Mouse (Mus musculus): ENCODE results near the gene Snw1. TPM values are rescaled to one million over a fixed set of nuclear protein-coding genes. Genes with fewer than 3 reads are reported as not detected.
"Not testable (repeated sequence)": the region's sequence is repeated elsewhere in the genome, so short reads cannot be mapped to it uniquely, and the experiment has no call there.

Gene Snw1
- total RNA-seq (2014; rRNA removed) (72.2 and 79.6 TPM in 2 replicates), polyA plus RNA-seq (2015; fragmentation: Nextera tagmentation; extraction: Ambion mirVana) (95.6 and 109 TPM in 2 replicates)

GRCm38 (mm10) chr12:87471964-87472786 lies at the start of gene Snw1:
Gene Snw1 (minus strand): TSS chr12:87472274.
- peak; percentile 98 for DNase-seq
- Histone ChIP-seq H3K27me3 (ENCODE audit: insufficient read depth, low read length) (no peaks in the 10 kb centered on the region; the same call in 1 of the 2 replicates), H3K27ac (ENCODE audit: low read depth, low read length) (peak within 1 kb of the TSS; percentile 95), H3K4me1 (ENCODE audit: insufficient read depth) (no peaks in the 10 kb centered on the region), H3K36me3 (ENCODE audit: insufficient read depth) (peaks cover 14% of the 10 kb centered on the region; the same call in 1 of the 2 replicates), H3K9me3 (ENCODE audit: low read length) (no peaks in the 10 kb centered on the region), H3K4me3 (ENCODE audit: low read depth, low read length) (peak within 1 kb of the TSS; percentile 81), H3K4me2 (ENCODE audit: low read depth) (peak within 1 kb of the TSS; percentile 57), H3K9ac (peak within 1 kb of the TSS; percentile 98)
- 2% methylated on average over 45 of the region's 45 CpGs for WGBS
- ATAC-seq = peak; percentile 99
- 0 out of 2 replicates have a peak, but pooled peaks have one; percentile 17 for TF ChIP-seq CTCF (IDR thresholded peaks at IDR 0.05; ENCODE audit: low read depth)

GRCm38 (mm10) chr12:87519616-87520015 lies 47.5 kb upstream of the Snw1 start:
- H3K4me2 ChIP-seq (ENCODE audit: low read depth); H3K4me1 ChIP-seq (ENCODE audit: insufficient read depth); H3K27me3 ChIP-seq (ENCODE audit: insufficient read depth, low read length); DNase-seq; H3K9me3 ChIP-seq (ENCODE audit: low read length); H3K4me3 ChIP-seq (ENCODE audit: low read depth, low read length); H3K36me3 ChIP-seq (ENCODE audit: insufficient read depth); H3K9ac ChIP-seq; H3K27ac ChIP-seq (ENCODE audit: low read depth, low read length); ATAC-seq: not testable (repeated sequence)
- WGBS = 58% methylated on average over 3 of the region's 3 CpGs

- not testable (repeated sequence) for H3K4me3 ChIP-seq (ENCODE audit: low read depth, low read length); H3K36me3 ChIP-seq (ENCODE audit: insufficient read depth); H3K4me2 ChIP-seq (ENCODE audit: low read depth); H3K9ac ChIP-seq; DNase-seq; H3K27me3 ChIP-seq (ENCODE audit: insufficient read depth, low read length); H3K27ac ChIP-seq (ENCODE audit: low read depth, low read length); H3K9me3 ChIP-seq (ENCODE audit: low read length); H3K4me1 ChIP-seq (ENCODE audit: insufficient read depth); ATAC-seq
- 85% methylated on average over 4 of the region's 4 CpGs for WGBS
Observed at GRCm38 (mm10) chr12:87514016-87514415, 41.9 kb upstream of the Snw1 start, which contains the start of gene Gm8300. Gene Gm8300 (plus strand): TSS chr12:87514316.

GRCm38 (mm10) chr12:87494421-87494820 lies 22.3 kb upstream of the Snw1 start, which contains the start of gene Gm5788:
Gene Gm5788 (plus strand): TSS chr12:87494721.
- DNase-seq; H3K27me3 ChIP-seq (ENCODE audit: insufficient read depth, low read length); H3K4me2 ChIP-seq (ENCODE audit: low read depth); H3K4me1 ChIP-seq (ENCODE audit: insufficient read depth); H3K9me3 ChIP-seq (ENCODE audit: low read length); ATAC-seq; H3K4me3 ChIP-seq (ENCODE audit: low read depth, low read length); H3K9ac ChIP-seq; H3K36me3 ChIP-seq (ENCODE audit: insufficient read depth); H3K27ac ChIP-seq (ENCODE audit: low read depth, low read length): not testable (repeated sequence)
- WGBS = 84% methylated on average over 3 of the region's 3 CpGs

GRCm38 (mm10) chr12:87488683-87489082 lies 16.6 kb upstream of the Snw1 start:
- H3K9me3 ChIP-seq (ENCODE audit: low read length); DNase-seq; H3K4me1 ChIP-seq (ENCODE audit: insufficient read depth); H3K27ac ChIP-seq (ENCODE audit: low read depth, low read length); H3K4me2 ChIP-seq (ENCODE audit: low read depth); ATAC-seq; H3K27me3 ChIP-seq (ENCODE audit: insufficient read depth, low read length); H3K36me3 ChIP-seq (ENCODE audit: insufficient read depth); H3K4me3 ChIP-seq (ENCODE audit: low read depth, low read length); H3K9ac ChIP-seq: not testable (repeated sequence)
- 73% methylated on average over 2 of the region's 2 CpGs for WGBS

- not testable (repeated sequence) for H3K36me3 ChIP-seq (ENCODE audit: insufficient read depth); H3K9me3 ChIP-seq (ENCODE audit: low read length); H3K4me3 ChIP-seq (ENCODE audit: low read depth, low read length); H3K9ac ChIP-seq; H3K4me1 ChIP-seq (ENCODE audit: insufficient read depth); H3K27me3 ChIP-seq (ENCODE audit: insufficient read depth, low read length); DNase-seq; ATAC-seq; H3K27ac ChIP-seq (ENCODE audit: low read depth, low read length); H3K4me2 ChIP-seq (ENCODE audit: low read depth)
- WGBS = 90% methylated on average over 5 of the region's 5 CpGs
Observed at GRCm38 (mm10) chr12:87482482-87482881, 10.4 kb upstream of the Snw1 start.

- no peaks in the 10 kb centered on the region for H3K9me3 ChIP-seq (ENCODE audit: low read length)
- H3K9ac ChIP-seq = no peak overlapping the region
- WGBS = 81% methylated on average over 3 of the region's 3 CpGs
- H3K36me3 ChIP-seq (ENCODE audit: insufficient read depth) = no peaks in the 10 kb centered on the region
- no peak overlapping the region for H3K4me2 ChIP-seq (ENCODE audit: low read depth)
- H3K27me3 ChIP-seq (ENCODE audit: insufficient read depth, low read length) = no peaks in the 10 kb centered on the region; the same call in 1 of the 2 replicates
- no peak for ATAC-seq
- no peak overlapping the region for H3K27ac ChIP-seq (ENCODE audit: low read depth, low read length)
- no peak overlapping the region for H3K4me3 ChIP-seq (ENCODE audit: low read depth, low read length)
- DNase-seq = no peak
- no peak for TF ChIP-seq CTCF (IDR thresholded peaks at IDR 0.05; ENCODE audit: low read depth)
- no peaks in the 10 kb centered on the region for H3K4me1 ChIP-seq (ENCODE audit: insufficient read depth)
Observed at GRCm38 (mm10) chr12:87474756-87475155, 2.7 kb upstream of the Snw1 start.

All from forebrain, postnatal 0 days (tissue).